Mouse (Mus musculus): ENCODE results near the gene Smim15. TPM values are rescaled to one million over a fixed set of nuclear protein-coding genes. Genes with fewer than 3 reads are reported as not detected.

The Smim15 gene
- polyA plus RNA-seq, 2 experiments = 17.1 to 24.7 TPM

- Histone ChIP-seq H3K9ac (replicated peaks) (no peak overlapping the region), H3K36me3 (replicated peaks; ENCODE audit: control insufficient read depth, insufficient read depth, low read depth) (no peaks in the 10 kb centered on the region), H3K4me2 (ENCODE audit: low read depth) (no peak overlapping the region), H3K9me3 (ENCODE audit: control insufficient read depth, low read length) (no peaks in the 10 kb centered on the region), H3K27me3 (ENCODE audit: control insufficient read depth, insufficient read depth, low read length) (no peaks in the 10 kb centered on the region), H3K4me3 (ENCODE audit: insufficient read depth in 1 of 2, low read depth in 2 of 2, low read length in 2 of 2) (no peak overlapping the region), H3K27ac (no peak overlapping the region), H3K4me1 (replicated peaks; ENCODE audit: control insufficient read depth in 2 of 2, insufficient read depth in 2 of 2, low read length in 1 of 2) (no peaks in the 10 kb centered on the region)
- DNase-seq (ENCODE audit: low read depth in 3 of 3, low spot score in 3 of 3) = no peak
- no peak for TF ChIP-seq CTCF (IDR thresholded peaks at IDR 0.05; ENCODE audit: low read depth)
- TF ChIP-seq EP300 (IDR thresholded peaks at IDR 0.05; ENCODE audit: low read depth) = no peak
- ATAC-seq (ENCODE audit: insufficient read depth) = no peak
- 67% methylated on average over 7 of the region's 7 CpGs for WGBS (ENCODE audit: insufficient replicate concordance)
Observed at GRCm38 (mm10) chr13:108060286-108060885, 16.1 kb downstream of the Smim15 start.

GRCm38 (mm10) chr13:108060936-108061578 is 16.8 kb downstream of the Smim15 start:
- ATAC-seq (ENCODE audit: insufficient read depth) (no peak), DNase-seq (ENCODE audit: low read depth in 3 of 3, low spot score in 3 of 3) (no peak)
- Histone ChIP-seq H3K9me3 (ENCODE audit: control insufficient read depth, low read length) (no peaks in the 10 kb centered on the region), H3K27me3 (ENCODE audit: control insufficient read depth, insufficient read depth, low read length) (no peaks in the 10 kb centered on the region), H3K4me3 (ENCODE audit: insufficient read depth in 1 of 2, low read depth in 2 of 2, low read length in 2 of 2) (no peak overlapping the region), H3K36me3 (replicated peaks; ENCODE audit: control insufficient read depth, insufficient read depth, low read depth) (no peaks in the 10 kb centered on the region), H3K27ac (no peak overlapping the region), H3K4me2 (ENCODE audit: low read depth) (no peak overlapping the region), H3K4me1 (replicated peaks; ENCODE audit: control insufficient read depth in 2 of 2, insufficient read depth in 2 of 2, low read length in 1 of 2) (no peaks in the 10 kb centered on the region), H3K9ac (replicated peaks) (no peak overlapping the region)
- TF ChIP-seq CTCF (IDR thresholded peaks at IDR 0.05; ENCODE audit: low read depth) = no peak
- TF ChIP-seq EP300 (IDR thresholded peaks at IDR 0.05; ENCODE audit: low read depth) = no peak
- WGBS (ENCODE audit: insufficient replicate concordance) = 61% methylated on average over 8 of the region's 8 CpGs

- 62% methylated on average over 5 of the region's 5 CpGs for WGBS (ENCODE audit: insufficient replicate concordance)
- ATAC-seq (ENCODE audit: insufficient read depth) = no peak
Observed at GRCm38 (mm10) chr13:108062900-108063299, 18.7 kb downstream of the Smim15 start.

GRCm38 (mm10) chr13:108063374-108064134 is 19.3 kb downstream of the Smim15 start:
- no peak overlapping the region for H3K27ac ChIP-seq
- no peak overlapping the region for H3K4me3 ChIP-seq (ENCODE audit: insufficient read depth in 1 of 2, low read depth in 2 of 2, low read length in 2 of 2)
- DNase-seq (ENCODE audit: low read depth in 3 of 3, low spot score in 3 of 3) (no peak), ATAC-seq (ENCODE audit: insufficient read depth) (no peak)
- H3K36me3 ChIP-seq (replicated peaks; ENCODE audit: control insufficient read depth, insufficient read depth, low read depth) = no peaks in the 10 kb centered on the region
- no peaks in the 10 kb centered on the region for H3K9me3 ChIP-seq (ENCODE audit: control insufficient read depth, low read length)
- TF ChIP-seq CTCF (IDR thresholded peaks at IDR 0.05; ENCODE audit: low read depth) (no peak), EP300 (IDR thresholded peaks at IDR 0.05; ENCODE audit: low read depth) (no peak)
- no peak overlapping the region for H3K9ac ChIP-seq (replicated peaks)
- 69% methylated on average over 11 of the region's 11 CpGs for WGBS (ENCODE audit: insufficient replicate concordance)
- H3K4me2 ChIP-seq (ENCODE audit: low read depth) = no peak overlapping the region
- no peaks in the 10 kb centered on the region for H3K4me1 ChIP-seq (replicated peaks; ENCODE audit: control insufficient read depth in 2 of 2, insufficient read depth in 2 of 2, low read length in 1 of 2)
- no peaks in the 10 kb centered on the region for H3K27me3 ChIP-seq (ENCODE audit: control insufficient read depth, insufficient read depth, low read length)

More at GRCm38 (mm10) chr13:108062900-108063299, 18.7 kb downstream of the Smim15 start:
- TF ChIP-seq CTCF (IDR thresholded peaks at IDR 0.05; ENCODE audit: low read depth) (no peak), EP300 (IDR thresholded peaks at IDR 0.05; ENCODE audit: low read depth) (no peak)
- Histone ChIP-seq H3K4me3 (ENCODE audit: insufficient read depth in 1 of 2, low read depth in 2 of 2, low read length in 2 of 2) (no peak overlapping the region), H3K36me3 (replicated peaks; ENCODE audit: control insufficient read depth, insufficient read depth, low read depth) (no peaks in the 10 kb centered on the region), H3K27me3 (ENCODE audit: control insufficient read depth, insufficient read depth, low read length) (no peaks in the 10 kb centered on the region), H3K9me3 (ENCODE audit: control insufficient read depth, low read length) (no peaks in the 10 kb centered on the region), H3K9ac (replicated peaks) (no peak overlapping the region), H3K4me2 (ENCODE audit: low read depth) (no peak overlapping the region), H3K4me1 (replicated peaks; ENCODE audit: control insufficient read depth in 2 of 2, insufficient read depth in 2 of 2, low read length in 1 of 2) (no peaks in the 10 kb centered on the region), H3K27ac (no peak overlapping the region)
- DNase-seq (ENCODE audit: low read depth in 3 of 3, low spot score in 3 of 3) = no peak

- no peak for ATAC-seq (ENCODE audit: insufficient read depth)
- no peaks in the 10 kb centered on the region for H3K4me1 ChIP-seq (replicated peaks; ENCODE audit: control insufficient read depth in 2 of 2, insufficient read depth in 2 of 2, low read length in 1 of 2)
- WGBS (ENCODE audit: insufficient replicate concordance) = 70% methylated on average over 6 of the region's 6 CpGs
- H3K9ac ChIP-seq (replicated peaks) = no peak overlapping the region
- TF ChIP-seq EP300 (IDR thresholded peaks at IDR 0.05; ENCODE audit: low read depth) (no peak), CTCF (IDR thresholded peaks at IDR 0.05; ENCODE audit: low read depth) (no peak)
- H3K9me3 ChIP-seq (ENCODE audit: control insufficient read depth, low read length) = no peaks in the 10 kb centered on the region
- no peaks in the 10 kb centered on the region for H3K27me3 ChIP-seq (ENCODE audit: control insufficient read depth, insufficient read depth, low read length)
- no peak overlapping the region for H3K4me2 ChIP-seq (ENCODE audit: low read depth)
- H3K4me3 ChIP-seq (ENCODE audit: insufficient read depth in 1 of 2, low read depth in 2 of 2, low read length in 2 of 2) = no peak overlapping the region
- no peak for DNase-seq (ENCODE audit: low read depth in 3 of 3, low spot score in 3 of 3)
- no peaks in the 10 kb centered on the region for H3K36me3 ChIP-seq (replicated peaks; ENCODE audit: control insufficient read depth, insufficient read depth, low read depth)
- no peak overlapping the region for H3K27ac ChIP-seq
Observed at GRCm38 (mm10) chr13:108064331-108064730, 20.1 kb downstream of the Smim15 start.
